Mouse (Mus musculus) kidney, postnatal 25 days (tissue): ENCODE measurements around the gene Enah.

Source experiments
- DNase-seq, 2 experiments: peaks; one replicate each; pipeline ENCODE4 v3.0.0; 2021; ENCODE audit warnings: mixed read lengths in 2 of 2

Enah gene

GRCm38 (mm10) chr1:182027426-182027979 lies 7.7 kb upstream of the Enah start:
- DNase-seq, result no peak

- no peak for DNase-seq
Measured at GRCm38 (mm10) chr1:182026821-182027220, 7.0 kb upstream of the Enah start.

- no peak for DNase-seq
Measured at GRCm38 (mm10) chr1:182026120-182026519, 6.3 kb upstream of the Enah start.

GRCm38 (mm10) chr1:182021691-182022299 lies 2.0 kb upstream of the Enah start:
- peak; percentile 40 to 41 for DNase-seq

GRCm38 (mm10) chr1:182020831-182021460 lies 1.2 kb upstream of the Enah start:
- DNase-seq, result peak; percentile 32 to 59

GRCm38 (mm10) chr1:182019266-182019925 lies 394 bp downstream of the Enah start:
- DNase-seq, result peak; percentile 8 to 41

- DNase-seq, result peak; percentile 48 to 64
Measured at GRCm38 (mm10) chr1:182018397-182019265, 1.2 kb downstream of the Enah start.

GRCm38 (mm10) chr1:182005831-182006230 lies 14.0 kb downstream of the Enah start:
- no peak for DNase-seq

- no peak for DNase-seq
Measured at GRCm38 (mm10) chr1:181998673-181999072, 21.1 kb downstream of the Enah start.

- peak in 1 of 2 experiments; percentile 45 for DNase-seq
Measured at GRCm38 (mm10) chr1:181997791-181998190, 22.0 kb downstream of the Enah start.

- no peak for DNase-seq
Measured at GRCm38 (mm10) chr1:181993597-181993996, 26.2 kb downstream of the Enah start.

- no peak for DNase-seq
Measured at GRCm38 (mm10) chr1:181988367-181988766, 31.4 kb downstream of the Enah start.

GRCm38 (mm10) chr1:181987226-181987625 lies 32.6 kb downstream of the Enah start:
- no peak for DNase-seq

GRCm38 (mm10) chr1:181985880-181986279 lies 33.9 kb downstream of the Enah start:
- DNase-seq, result no peak

GRCm38 (mm10) chr1:181984811-181985210 lies 35.0 kb downstream of the Enah start:
- DNase-seq, result no peak

GRCm38 (mm10) chr1:181980017-181980719 lies 39.6 kb downstream of the Enah start:
- no peak for DNase-seq

- DNase-seq, result no peak
Measured at GRCm38 (mm10) chr1:181975510-181975909, 44.3 kb downstream of the Enah start.

- DNase-seq, result no peak
Measured at GRCm38 (mm10) chr1:181974897-181975296, 44.9 kb downstream of the Enah start.

GRCm38 (mm10) chr1:181965277-181965676 lies 54.5 kb downstream of the Enah start:
- DNase-seq, result no peak

GRCm38 (mm10) chr1:181963827-181964226 lies 56.0 kb downstream of the Enah start:
- DNase-seq, result no peak

- no peak for DNase-seq
Measured at GRCm38 (mm10) chr1:181963351-181963750, 56.4 kb downstream of the Enah start.

GRCm38 (mm10) chr1:181960383-181960782 lies 59.4 kb downstream of the Enah start:
- no peak for DNase-seq
